Mouse (Mus musculus) kidney, postnatal 0 days (tissue): ENCODE measurements at regions not wholly inside any gene's neighbourhood (a gene's known extent, or its start where the extent isn't known, plus 50 kb on each side); places are given as distances from the start of the nearest gene placed in this dataset.
A peak's percentile ranks its signal among the peaks of the same experiment; 100 is the strongest.

Experiments used
- ATAC-seq: fragments of 200-750 bp; cut with Nextera tagmentation; replicated peaks from 2 replicates; pipeline ENCODE4 v1.8.0; 2017; ENCODE audit warnings: low read depth, moderate number of reproducible peaks, moderate TSS enrichment, moderate library complexity; ENCODE audit not compliant: low FRiP score
- DNase-seq: peaks from one replicate; pipeline ENCODE4 v3.0.0-alpha.2; 2016; ENCODE audit warnings: low spot score
- H3K27ac ChIP-seq: fragments of 300-500 bp; sonication (generic); 2 replicates; pipeline ENCODE4 v1.5.1; 2014; ENCODE audit warnings: mild to moderate bottlenecking
- H3K27me3 ChIP-seq: fragments of 300-500 bp; sonication (generic); 2 replicates; pipeline ENCODE4 v1.6.1; 2014; ENCODE audit warnings: low read length, mixed read lengths; ENCODE audit not compliant: insufficient read depth
- H3K36me3 ChIP-seq: fragments of 300-500 bp; sonication (generic); 2 replicates; pipeline ENCODE4 v1.6.1; 2014; ENCODE audit warnings: low read length, mixed read lengths; ENCODE audit not compliant: insufficient read depth
- H3K4me1 ChIP-seq: fragments of 300-500 bp; sonication (generic); replicated peaks from 2 replicates; pipeline ENCODE4 v1.6.1; 2014; ENCODE audit warnings: antibody characterized with exemption, low read length, mixed read lengths; ENCODE audit not compliant: insufficient read depth
- H3K4me2 ChIP-seq: fragments of 300-500 bp; sonication (generic); 2 replicates; pipeline ENCODE4 v1.6.1; 2014; ENCODE audit warnings: mild to moderate bottlenecking, low read length, moderate library complexity, mixed read lengths
- H3K4me3 ChIP-seq: fragments of 300-500 bp; sonication (generic); replicated peaks from 2 replicates; pipeline ENCODE4 v1.5.1; 2014; ENCODE audit warnings: low read depth, low read length
- H3K9ac ChIP-seq: fragments of 300-500 bp; sonication (generic); 2 replicates; pipeline ENCODE4 v1.6.1; 2014; ENCODE audit warnings: low read depth, low read length
- H3K9me3 ChIP-seq: fragments of 300-500 bp; sonication (generic); replicated peaks from 2 replicates; pipeline ENCODE4 v1.6.1; 2016; ENCODE audit warnings: low read length, inconsistent platforms, mixed read lengths
- CTCF ChIP-seq: IDR thresholded peaks from 2 replicates; pipeline ENCODE4 v1.5.1; 2016; ENCODE audit warnings: antibody characterized with exemption, low read depth, mild to moderate bottlenecking, moderate library complexity
- WGBS: fragments of 180-500 bp; shearing (Covaris S2); extraction: QIAGEN DNeasy Blood & Tissue Kit; methylation state at CpG from one replicate; pipeline ENCODE4 v1.1.7; 2014; 5-methylcytosine and 5-hydroxymethylcytosine counted together

DNA sequence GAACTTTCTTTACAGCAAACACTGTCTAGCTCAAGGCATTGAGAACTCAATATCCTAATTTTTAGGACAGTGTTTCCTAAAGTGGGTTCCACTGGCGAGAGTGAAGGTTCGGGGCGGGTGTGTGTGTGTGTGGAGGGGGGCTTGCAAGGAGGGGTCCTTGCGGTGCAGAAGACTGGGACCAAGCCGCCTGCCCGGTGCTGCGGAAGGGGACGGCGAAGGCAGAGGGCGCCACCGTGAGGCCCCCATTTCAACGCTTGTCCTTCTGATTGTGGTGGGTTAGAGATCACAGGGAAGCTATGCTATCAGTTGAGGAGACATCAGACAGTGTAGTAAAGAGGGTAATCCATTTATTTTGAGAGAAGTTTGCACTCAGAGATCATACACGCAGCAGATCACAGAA, 176.9 kb upstream of the Ap5m1 start:
- H3K9me3 ChIP-seq: no peaks in the 10 kb centered on the region
- no peak overlapping the region for H3K4me2 ChIP-seq
- 8% methylated on average over 13 of the region's 13 CpGs for WGBS
- H3K27ac ChIP-seq: no peak overlapping the region
- H3K36me3 ChIP-seq: no peaks in the 10 kb centered on the region
- ATAC-seq (no peak), DNase-seq (peak; percentile 22)
- TF ChIP-seq CTCF: peak; percentile 59
- H3K27me3 ChIP-seq: 0 out of 2 replicates have a peak, but pooled peaks cover 2% of the 10 kb centered on the region
- no peaks in the 10 kb centered on the region for H3K4me1 ChIP-seq
- no peak overlapping the region for H3K4me3 ChIP-seq
- H3K9ac ChIP-seq: no peak overlapping the region

DNA sequence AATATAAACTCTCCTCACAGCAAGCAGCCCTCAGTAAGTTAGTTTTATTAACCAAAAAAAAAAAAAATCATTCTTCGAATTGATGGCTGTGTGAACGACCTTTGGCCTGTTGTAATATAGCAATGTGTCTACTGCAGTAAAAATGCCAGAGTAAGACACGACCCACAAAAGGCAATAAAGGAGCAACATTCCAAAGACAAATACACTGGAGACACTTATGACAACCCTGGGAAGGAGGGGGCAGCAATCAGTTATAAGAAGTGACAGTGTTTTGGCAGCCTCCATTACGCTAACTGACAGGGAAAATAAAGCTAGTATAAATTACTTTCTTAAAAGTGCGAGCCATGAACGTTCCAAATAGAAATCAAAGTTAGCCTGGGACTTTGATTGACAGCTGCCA, 185.9 kb upstream of the Ap5m1 start:
- Histone ChIP-seq H3K9ac (no peak overlapping the region), H3K36me3 (no peaks in the 10 kb centered on the region), H3K9me3 (no peaks in the 10 kb centered on the region), H3K4me3 (no peak overlapping the region), H3K27ac (no peak overlapping the region), H3K4me2 (no peak overlapping the region), H3K4me1 (no peaks in the 10 kb centered on the region), H3K27me3 (no peaks in the 10 kb centered on the region)
- ATAC-seq (no peak), DNase-seq (peak; percentile 79)
- TF ChIP-seq CTCF: no peak
- 19% methylated on average over 6 of the region's 6 CpGs for WGBS

DNA sequence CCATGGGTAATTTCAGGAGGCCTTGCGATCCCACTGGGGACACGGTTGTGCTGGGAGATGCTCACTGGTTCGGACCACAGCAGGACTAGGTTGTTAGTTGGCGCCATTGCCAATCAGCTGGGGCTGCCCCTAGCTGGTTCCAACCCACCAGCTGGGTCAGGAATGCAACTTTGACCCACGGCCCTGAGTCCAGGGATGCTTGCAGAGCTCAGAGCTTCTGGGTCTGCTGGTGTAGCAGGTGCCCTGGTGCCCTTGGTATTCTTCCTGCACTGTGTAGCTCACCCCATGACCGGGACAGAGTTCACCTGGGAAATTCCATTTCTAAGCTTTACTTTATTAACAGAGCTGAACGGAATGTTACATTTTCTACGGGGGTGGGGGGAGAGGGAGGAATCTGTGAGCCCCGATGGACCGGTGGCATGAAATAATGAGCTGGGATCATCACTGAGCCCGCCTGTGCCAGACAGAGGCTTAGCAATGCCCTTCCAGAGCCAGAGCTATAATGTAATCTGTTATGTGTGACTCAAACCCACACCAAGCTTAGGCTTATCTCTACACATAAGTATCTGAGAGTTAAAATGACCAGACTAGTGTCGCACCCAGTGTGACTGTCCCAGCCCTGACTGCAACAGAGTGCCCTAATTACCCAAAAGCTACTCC, 187.8 kb upstream of the Ap5m1 start:
- WGBS: 72% methylated on average over 12 of the region's 12 CpGs
- Histone ChIP-seq H3K9ac (no peak overlapping the region), H3K4me1 (no peaks in the 10 kb centered on the region), H3K36me3 (no peaks in the 10 kb centered on the region), H3K27ac (peak overlapping the region; percentile 36; the same call in 1 of the 2 replicates), H3K4me2 (no peak overlapping the region), H3K9me3 (no peaks in the 10 kb centered on the region), H3K27me3 (no peaks in the 10 kb centered on the region), H3K4me3 (no peak overlapping the region)
- ATAC-seq: peak; percentile 99
- no peak for TF ChIP-seq CTCF
- peak; percentile 9 for DNase-seq

DNA sequence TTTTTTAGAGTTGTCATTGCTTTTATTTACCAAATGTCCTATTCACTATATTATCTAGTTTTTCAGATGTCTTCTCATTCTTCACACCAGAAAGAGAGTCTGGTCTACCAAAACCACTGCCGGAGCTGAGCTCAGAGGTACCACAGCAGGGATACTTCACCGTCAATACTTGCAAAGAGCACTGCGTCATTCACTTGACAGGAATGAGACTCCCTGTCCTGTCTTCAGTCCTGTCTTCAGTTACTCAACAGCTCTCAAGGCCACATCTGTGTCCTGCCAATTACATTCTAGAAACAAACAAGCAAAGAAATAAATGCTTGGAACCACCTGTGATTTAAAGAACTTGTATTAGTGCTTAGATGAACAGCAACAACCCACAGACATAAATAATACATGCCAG, 194.6 kb upstream of the Ap5m1 start:
- 87% methylated on average over 3 of the region's 3 CpGs for WGBS
- no peak for ATAC-seq

DNA sequence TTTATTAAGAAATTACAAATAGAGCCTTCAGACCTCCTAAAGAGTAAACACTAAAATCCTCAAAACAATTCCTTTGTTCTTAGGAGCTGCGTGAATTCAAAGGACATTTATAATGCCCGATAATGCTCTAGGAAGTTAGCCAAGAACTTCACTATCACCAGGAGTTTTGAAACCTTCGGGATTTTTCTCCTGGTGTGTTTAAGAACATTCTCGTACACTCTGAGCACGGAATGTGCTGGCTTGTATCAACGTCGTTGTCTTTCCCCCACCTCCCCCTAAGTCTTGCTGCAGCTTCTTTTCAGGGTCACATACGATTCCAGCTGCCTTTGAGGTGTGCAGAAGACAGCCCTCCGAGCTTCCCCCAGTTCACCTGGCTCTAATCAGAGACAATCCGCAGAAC, 195.9 kb upstream of the Ap5m1 start:
- Histone ChIP-seq H3K36me3 (no peaks in the 10 kb centered on the region), H3K4me2 (no peak overlapping the region), H3K4me1 (no peaks in the 10 kb centered on the region), H3K27ac (no peak overlapping the region), H3K4me3 (no peak overlapping the region), H3K27me3 (no peaks in the 10 kb centered on the region), H3K9me3 (no peaks in the 10 kb centered on the region), H3K9ac (no peak overlapping the region)
- WGBS: 69% methylated on average over 10 of the region's 10 CpGs
- DNase-seq (no peak), ATAC-seq (no peak)
- TF ChIP-seq CTCF: no peak

More for the DNA sequence above, 194.6 kb upstream of the Ap5m1 start:
- no peak overlapping the region for H3K4me2 ChIP-seq
- DNase-seq: no peak
- no peak overlapping the region for H3K9ac ChIP-seq
- no peaks in the 10 kb centered on the region for H3K27me3 ChIP-seq
- TF ChIP-seq CTCF: no peak
- no peaks in the 10 kb centered on the region for H3K4me1 ChIP-seq
- no peaks in the 10 kb centered on the region for H3K36me3 ChIP-seq
- H3K4me3 ChIP-seq: no peak overlapping the region
- H3K9me3 ChIP-seq: no peaks in the 10 kb centered on the region
- H3K27ac ChIP-seq: no peak overlapping the region

DNA sequence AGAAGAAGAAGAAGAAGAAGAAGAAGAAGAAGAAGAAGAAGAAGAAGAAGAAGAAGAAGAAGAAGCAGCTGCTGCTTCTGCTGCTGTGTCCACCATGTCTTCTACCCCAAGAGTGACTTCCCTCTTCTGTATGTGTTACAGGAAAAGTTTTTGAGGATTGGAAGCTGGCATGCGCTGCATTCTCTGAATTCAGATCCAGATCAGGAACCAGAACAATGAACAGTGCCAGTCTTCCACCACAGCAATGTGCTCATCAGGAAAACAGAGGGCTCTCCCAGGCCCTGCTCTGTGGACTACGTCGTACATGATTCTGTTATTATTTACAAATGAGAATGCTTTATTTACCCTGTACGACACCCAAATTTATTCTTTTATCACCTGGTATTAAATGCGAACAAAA, 181.8 kb upstream of the Otx2 start:
- DNase-seq (no peak), ATAC-seq (no peak)
- no peaks in the 10 kb centered on the region for H3K9me3 ChIP-seq
- no peak overlapping the region for H3K9ac ChIP-seq
- H3K27ac ChIP-seq: no peak overlapping the region
- TF ChIP-seq CTCF: no peak
- peaks cover 12% of the 10 kb centered on the region; the same call in 1 of the 2 replicates for H3K27me3 ChIP-seq
- 92% methylated on average over 5 of the region's 5 CpGs for WGBS
- H3K4me2 ChIP-seq: no peak overlapping the region
- H3K36me3 ChIP-seq: no peaks in the 10 kb centered on the region
- H3K4me1 ChIP-seq: no peaks in the 10 kb centered on the region
- no peak overlapping the region for H3K4me3 ChIP-seq
